Mouse (Mus musculus): ENCODE results near the gene Sult1b1.
"Not testable (repeated sequence)": the region's sequence is repeated elsewhere in the genome, so short reads cannot be mapped to it uniquely, and the experiment has no call there.

The Sult1b1 gene

DNA sequence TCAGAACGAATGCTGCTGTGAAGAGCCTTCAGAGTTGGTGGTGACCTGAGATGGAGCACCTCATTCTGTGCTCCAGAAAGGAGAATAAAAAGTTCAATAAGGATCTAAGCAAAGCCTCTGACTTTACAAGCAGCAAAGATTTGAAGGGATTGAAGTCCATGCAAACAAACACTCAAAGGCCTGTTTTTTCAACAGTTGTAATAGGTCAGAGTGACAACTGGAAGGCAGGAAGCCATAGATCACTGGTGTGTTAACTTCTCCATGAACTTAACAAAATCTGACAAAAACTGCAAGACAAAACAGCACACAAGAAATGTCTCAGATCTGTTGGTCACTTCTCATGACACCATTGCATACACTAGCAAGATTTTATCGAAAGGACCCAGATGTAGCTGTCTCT lies at the start of gene Sult1b1:
Gene Sult1b1, minus strand, starts transcription at position 85 of the 400 bp plus-strand sequence.
- DNase-seq = no peak

DNA sequence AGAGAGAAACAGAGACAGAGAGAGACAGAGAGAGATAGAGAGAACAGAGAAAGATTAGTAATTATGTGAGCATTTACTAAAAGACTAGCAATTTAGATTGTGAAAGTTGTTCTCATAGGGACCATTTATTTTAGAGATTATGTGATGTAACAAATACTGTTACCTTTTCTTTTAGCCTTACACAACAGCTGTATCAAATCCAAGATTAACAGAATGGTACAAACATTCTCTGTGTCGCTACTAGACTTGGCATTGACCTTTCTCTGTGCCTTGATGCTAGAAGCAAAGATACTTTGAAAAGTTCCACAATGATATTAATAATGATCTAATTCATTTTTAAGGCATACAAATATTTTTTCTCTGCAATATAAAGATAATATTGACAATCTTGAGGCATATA lies 42.4 kb upstream of the Sult1b1 start:
- no peak for DNase-seq

DNA sequence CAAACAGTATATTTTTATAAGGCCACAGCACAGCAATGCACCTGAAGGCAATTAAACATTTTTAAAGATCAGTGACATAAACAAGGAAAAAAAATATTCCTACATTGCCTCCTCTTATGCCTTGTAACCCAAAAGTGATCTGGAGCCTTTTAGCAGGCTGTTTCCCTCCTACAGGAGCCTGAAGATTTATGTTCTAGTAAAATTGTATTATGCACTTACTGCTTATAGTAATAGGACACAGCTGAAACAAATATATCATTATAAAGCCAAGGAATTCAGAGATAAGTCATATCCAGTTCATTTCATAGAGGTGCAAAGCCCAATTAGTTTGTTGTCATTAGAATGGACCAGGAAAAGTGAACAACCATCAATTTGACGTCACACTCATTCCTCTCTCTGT lies 36.2 kb upstream of the Sult1b1 start:
- no peak for DNase-seq

DNA sequence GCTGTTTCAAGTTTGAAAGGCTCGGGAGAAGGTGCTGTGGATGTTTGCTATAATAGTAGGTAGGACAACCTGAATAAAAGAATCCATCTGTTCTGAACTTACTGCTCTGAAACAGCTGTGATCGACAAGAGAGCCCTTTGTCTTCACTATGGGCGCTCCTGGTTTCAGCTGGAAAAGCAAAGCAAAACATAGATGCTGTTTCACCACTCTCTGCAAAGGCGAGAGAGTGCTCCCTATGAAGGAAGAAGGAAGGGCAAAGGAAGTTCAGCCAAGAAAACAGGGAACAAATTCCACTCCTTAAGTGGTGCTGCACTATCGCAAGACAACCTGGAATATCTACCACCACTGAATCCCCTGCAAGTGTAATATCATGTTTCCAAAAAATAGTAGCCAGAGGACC lies 35.5 kb upstream of the Sult1b1 start:
- DNase-seq = peak; percentile 14

DNA sequence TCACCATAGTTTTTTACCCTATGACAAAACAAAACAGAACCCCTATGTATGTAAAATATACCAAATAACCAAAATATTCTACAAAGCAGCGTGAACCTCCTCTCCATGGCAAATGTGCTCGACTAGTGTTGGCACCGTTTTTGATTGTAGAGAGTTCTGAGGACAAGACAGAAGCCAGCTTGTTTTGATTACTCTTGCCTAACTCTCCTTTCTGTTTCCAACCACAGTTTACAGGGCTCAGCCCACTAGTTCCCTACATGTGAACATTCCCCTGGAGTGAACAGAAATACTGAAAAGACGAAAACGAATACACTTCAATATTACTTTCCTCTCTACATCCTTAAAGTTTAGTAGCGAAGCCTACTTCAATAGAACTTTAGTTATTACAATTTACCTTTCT lies 34.8 kb upstream of the Sult1b1 start:
- no peak for DNase-seq

DNA sequence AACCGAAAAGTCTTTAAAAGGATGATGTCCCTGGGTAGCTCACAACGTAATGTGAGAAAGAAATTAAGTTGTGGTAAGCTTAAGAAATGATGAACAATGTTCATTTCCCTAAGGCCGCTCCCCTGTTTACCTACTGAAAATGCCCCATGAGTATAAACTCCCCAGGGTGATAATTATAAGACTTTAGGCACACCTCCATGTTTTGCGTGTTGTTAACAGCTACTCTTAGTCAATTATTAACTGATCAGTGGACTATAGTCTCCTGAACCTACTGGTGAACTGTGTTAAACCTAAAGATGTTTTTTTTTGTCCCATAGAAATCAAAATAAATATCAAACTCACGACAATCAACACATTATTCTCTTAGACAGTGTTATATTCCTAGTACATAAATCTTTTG lies 30.9 kb upstream of the Sult1b1 start, which contains the start of gene Sult1d1:
Gene Sult1d1, minus strand, starts transcription at position 183 of the 400 bp plus-strand sequence.
- DNase-seq = no peak

DNA sequence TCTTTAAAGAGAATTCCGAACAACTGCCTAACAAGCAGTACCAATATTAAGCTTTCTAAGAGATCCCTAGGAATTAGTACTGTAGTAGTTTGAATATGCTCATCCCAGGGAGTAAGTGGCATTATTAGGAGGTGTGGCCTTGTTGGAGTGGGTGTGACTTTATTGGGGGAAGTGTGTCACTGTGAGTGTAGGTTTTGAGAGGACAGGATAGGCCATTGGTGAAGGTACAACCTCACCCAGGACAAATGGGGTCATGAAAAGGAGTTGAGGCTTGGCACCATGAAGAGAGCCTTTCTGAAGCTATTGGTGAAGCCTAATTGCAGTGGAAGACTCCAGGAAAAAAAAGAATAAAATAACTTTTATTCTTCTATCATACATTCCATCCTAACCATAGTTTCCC lies 29.3 kb upstream of the Sult1b1 start:
- no peak for DNase-seq

DNA sequence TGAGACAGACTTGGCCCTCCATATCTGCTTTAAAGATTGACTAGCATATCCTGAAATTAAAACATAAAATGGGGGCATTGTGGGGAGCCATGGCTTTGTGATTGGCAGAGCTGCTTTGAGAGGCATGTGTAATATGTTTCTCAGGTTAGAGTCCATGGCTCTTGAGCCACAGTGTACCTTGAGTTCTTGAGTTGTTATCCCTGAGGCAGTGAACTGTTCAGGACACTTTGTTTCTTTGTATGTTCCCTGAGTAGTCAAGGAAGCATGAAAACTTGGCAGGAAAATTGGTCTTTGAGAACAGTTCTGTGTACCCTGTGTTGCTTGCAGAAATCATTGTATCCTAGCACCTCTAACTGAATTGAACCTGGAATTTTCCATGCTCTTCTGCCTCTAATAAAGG lies 25.0 kb upstream of the Sult1b1 start:
- no peak for DNase-seq

DNA sequence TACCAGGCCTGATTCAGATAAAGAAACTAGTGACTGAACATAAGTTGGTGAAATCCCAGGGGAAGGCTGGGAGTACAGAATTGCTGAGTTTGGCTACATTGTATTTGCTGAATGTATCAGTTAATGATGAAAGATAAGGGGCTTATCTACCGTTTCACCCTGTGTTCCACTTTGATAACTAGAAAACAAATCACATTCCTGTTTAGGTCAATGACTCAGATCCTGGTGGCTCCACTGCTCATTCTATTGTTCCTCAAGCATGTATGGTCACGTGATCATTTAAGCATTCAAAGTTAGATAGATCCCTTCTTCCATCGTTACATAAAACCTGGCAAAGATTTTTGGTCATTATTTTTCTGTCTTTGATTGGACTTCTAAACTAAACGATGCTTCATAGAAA lies 24.5 kb upstream of the Sult1b1 start:
- no peak for DNase-seq

DNA sequence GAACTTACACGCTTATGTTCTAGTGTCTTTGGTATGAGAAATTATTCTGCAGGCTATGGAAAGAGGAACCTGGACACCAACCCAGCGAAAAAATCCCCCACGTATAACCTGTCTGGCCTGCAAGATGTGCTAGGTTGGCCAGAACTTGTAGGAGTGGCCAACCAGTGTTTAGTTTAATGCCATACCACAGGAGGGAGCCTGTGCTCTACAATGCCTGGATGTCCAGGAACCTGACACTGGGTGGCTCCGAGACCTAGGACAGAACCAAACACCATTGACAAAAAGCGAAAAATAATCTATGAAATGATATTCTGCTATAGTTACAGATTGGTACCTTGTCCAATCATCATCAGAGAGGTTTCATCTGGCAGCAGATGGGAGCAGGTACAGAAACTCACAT lies 22.1 kb upstream of the Sult1b1 start:
- no peak for DNase-seq

DNA sequence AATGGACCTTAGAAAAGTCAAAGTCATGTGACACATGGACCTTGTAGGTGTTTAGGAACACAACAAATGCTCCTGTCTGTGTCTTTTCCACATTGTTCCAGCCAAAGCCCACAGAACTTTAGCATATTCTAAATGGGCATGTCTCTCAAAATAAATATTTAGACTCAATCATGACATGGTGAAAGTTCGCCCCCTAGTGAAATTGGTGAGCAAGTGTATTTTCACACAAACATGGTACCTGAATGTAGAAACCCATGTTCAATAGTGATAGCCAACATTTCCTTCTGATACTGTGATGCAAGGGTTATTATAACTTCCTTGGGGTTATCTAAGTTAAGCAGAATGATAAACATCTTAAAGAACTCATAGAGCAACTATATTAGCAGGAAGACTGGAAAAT lies 12.9 kb upstream of the Sult1b1 start:
- peak; percentile 4 for DNase-seq

DNA sequence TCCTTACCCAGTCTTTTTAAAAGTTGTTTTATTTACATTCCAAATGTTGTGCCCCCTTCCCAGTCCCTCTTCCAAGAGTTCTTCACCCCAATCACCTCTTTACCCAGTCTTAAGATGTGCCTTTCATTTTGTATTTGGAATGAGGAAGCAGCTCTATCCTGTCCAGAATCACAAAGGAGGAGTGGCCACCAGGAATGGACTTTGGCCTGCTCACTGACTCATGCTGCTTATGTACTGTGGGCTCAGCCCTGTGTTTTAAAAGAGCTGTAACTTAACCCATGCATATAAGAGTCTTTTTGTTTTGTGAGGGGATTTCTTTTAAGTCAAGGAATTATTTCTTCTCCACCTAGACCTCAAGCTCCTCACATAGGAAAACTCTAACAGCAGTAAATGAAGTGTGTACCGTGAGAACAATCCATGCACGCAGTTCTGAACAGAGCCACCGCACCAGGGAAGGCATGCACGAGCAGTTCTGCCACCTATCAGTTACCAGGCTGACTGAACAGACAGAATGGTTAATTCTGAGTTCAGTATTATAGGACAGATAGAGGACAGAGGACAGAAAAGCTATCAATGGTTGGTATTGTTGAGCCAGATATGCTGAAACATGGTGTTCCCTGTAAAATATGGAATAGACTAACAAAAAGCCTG lies 1.9 kb downstream of the Sult1b1 start:
- peak; percentile 2 for DNase-seq

DNA sequence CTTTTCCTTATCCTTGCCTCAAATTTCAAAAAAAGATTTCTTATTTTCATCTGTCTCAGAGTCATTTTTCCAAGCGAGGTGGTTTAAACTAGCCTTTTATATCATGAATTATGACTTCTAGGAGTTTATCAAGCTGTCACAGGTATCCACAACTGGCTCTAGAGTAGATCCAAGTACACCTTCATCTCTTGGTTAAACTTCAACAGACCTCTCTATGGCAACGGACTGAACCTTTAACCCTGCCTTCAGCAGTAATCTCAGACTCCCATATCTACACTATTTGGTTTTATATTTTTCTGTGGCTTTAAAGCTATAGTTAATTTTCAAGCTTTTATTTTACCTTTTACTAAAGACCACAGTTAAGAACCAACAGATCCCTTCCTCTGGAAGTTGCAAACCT lies 5.7 kb downstream of the Sult1b1 start:
- DNase-seq = no peak

DNA sequence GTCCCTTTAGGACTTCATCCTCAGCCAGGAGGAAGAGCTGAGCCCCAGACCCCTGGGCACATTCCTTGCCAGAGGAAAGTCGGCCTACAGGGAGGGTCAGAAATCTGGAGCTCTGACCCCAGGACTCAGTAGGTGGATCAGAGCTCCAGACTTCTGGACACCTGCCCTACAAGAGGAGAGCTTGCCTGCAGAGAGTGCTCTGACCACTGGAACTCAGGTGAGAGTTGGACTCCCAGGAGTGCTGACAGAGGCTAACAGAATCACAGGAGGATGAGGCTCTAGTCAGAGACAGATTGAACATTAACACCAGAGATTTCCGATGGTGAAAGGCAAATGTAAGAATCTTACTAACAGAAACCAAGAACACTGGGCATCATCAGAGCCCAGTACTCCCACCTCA lies 14.4 kb downstream of the Sult1b1 start:
- DNase-seq = not testable (repeated sequence)

DNA sequence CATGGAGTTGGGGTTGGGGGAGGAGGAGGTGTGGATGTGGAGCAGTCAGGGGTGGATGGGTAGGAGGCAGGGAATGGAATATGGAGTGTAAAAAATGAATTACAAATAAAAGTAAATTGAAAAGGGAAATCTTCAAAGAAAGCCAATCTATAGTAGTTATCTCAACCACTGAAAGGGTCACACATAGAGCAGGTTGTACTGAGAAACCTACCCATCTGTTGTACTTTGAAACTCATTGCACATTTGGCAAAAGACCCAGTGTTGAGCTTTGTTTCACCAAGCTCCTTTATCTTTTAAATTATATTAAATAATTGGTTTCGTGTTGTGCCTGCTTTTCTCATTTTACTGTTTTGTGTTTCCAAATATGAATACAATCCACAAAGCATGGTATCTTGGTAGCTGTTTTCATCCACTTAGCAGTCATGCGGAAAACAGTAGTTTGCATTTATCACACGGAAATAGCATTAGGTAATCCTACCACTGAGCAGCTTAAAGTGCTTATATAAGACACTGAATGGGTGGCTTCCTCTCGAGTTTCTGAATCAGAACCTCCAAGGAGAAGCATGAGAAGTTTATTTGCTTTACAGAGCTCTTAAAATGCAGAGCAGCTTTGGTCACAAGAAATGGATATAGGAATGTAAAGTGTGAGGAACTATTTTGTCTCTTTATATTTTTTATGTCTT lies 32.1 kb downstream of the Sult1b1 start:
- no peak for DNase-seq

DNA sequence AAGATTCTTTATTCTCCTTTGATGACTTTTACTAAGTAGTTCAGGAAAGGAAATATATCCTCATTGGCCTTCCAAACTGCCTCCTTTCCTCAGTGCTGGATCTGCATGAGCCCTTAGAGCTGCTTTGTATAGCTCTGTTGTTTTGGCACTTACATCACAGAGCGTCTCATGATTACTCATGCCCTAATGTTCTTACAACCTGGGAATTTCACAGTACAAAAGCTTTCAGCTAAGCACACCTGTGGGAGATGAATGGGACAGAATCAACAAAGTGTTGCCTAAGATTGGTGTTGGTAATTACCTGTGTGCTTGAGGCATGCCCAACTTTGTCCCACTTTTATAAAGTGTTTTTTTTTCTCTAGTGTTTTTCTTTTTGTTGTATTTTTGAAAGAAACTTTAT lies 35.3 kb downstream of the Sult1b1 start:
- no peak for DNase-seq

DNA sequence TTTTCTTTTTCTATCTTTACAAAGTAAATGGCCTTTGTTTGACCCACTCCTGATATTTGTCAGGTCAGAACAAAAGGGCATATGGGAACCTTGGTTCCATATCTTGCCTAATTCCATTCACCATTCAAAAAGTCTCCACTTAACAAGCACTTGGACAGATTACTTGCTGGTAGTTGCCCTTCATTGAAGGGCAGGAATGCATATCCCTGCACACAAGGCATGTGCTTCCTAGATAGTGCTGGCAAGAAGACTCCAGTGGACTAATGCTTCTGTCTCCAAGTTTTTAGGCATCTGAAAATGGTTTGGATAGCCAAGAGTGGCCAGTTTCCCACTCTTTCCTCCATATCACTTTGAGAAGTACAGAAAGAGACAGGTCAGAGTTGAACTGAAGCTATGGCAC lies 38.7 kb downstream of the Sult1b1 start:
- no peak for DNase-seq

DNA sequence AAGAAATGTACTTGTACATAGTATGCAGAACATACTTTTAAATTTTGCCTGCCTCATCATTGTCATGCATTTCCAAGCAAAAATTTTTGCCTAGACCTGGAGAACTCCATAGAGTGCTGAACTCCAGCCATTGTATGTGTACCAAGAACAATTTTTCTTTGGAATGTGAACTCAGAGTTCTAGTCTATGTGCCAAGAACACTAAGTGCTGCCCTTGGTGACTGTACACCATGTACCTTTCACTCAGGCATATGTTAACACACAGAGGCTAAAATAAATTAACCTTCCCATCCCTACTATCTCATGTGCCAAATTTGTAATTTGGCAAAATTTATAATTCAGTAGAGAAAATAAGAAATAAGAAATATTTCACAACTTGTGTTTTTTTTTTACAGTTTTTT lies 39.1 kb downstream of the Sult1b1 start:
- DNase-seq = no peak

DNA sequence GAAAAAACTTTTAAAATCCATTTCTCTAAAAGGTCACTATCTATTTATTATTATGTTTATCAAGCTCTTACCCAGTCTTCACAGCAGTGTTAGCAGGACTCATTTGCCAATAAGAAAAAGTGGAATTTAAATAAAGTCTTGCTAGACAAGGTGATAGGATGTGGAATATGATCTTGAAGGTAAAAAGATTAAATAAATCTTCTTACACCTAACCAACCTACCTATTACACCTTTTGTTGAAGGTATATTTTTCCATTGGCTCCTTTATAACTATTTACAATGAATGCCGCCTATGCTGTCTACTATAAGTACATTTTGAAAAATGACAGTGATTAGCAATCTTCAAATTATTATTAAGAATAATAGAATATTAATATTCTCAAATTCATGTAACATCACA lies 47.2 kb downstream of the Sult1b1 start, which contains the start of gene Ugt2a1:
Gene Ugt2a1, minus strand, starts transcription at position 101 of the 400 bp plus-strand sequence.
- no peak for DNase-seq

DNA sequence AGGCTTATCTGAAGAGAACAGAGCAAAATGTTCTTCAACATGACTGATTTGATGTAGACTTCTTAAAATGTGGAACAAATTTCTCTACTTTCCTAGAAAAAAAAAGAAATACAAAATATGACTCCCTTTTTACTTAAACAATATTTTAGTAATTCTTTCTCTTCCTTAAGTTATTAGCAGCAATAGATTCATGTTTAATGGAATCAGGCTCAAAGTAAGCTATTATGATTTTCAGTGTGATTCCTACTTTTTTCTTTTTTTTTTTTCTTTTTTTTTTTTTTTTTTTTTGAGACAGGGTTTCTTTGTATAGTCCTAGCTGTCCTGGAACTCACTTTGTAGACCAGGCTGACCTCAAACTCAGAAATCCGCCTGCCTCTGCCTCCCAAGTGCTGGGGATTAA lies 51.3 kb downstream of the Sult1b1 start, which contains the start of gene Gm43638:
Gene Gm43638, minus strand, starts transcription at position 101 of the 400 bp plus-strand sequence.
- DNase-seq = not testable (repeated sequence)

DNA sequence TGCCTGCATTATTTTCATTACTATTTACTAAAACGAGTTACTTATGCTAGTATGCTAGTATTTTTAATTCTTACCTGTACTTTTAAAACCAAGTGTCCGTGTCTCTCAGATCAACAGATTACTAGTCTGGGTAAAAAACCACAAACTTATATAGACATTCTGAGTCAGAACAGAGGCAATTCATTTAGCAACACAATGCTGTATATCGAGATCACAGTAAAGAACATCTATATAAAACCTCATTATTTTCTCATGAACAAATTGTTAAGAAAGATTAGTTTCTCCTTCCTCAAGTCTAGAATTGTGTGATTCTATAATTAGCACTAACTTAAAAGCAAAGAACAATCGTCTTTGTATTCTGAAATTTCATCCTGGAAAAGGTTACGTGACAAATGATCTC lies 55.8 kb downstream of the Sult1b1 start, which contains the start of gene Ugt2a2:
Gene Ugt2a2, minus strand, starts transcription at position 101 of the 400 bp plus-strand sequence.
- DNase-seq = no peak

Data from embryo, embryonic 11 days (tissue).